Mouse (Mus musculus) cerebellum, adult 2 months (tissue): Measurements from ENCODE around the gene Slc4a4.

ENCODE experiments used
- CTCF ChIP-seq: fragments of 200-500 bp; IDR thresholded peaks from 2 replicates; pipeline ENCODE4 v1.5.1; 2011; ENCODE audit warnings: low read depth, mild to moderate bottlenecking, control low read depth, low read length, moderate library complexity, borderline replicate concordance; ENCODE audit not compliant: insufficient read depth
- POLR2A ChIP-seq: fragments of 200-500 bp; IDR thresholded peaks from 2 replicates; pipeline ENCODE4 v1.6.1; 2011; ENCODE audit warnings: low read length, control low read depth, borderline replicate concordance; ENCODE audit not compliant: insufficient read depth

GRCm38 (mm10) chr5:89123270-89123903, 236.8 kb downstream of the Slc4a4 start:
- TF ChIP-seq CTCF (no peak), POLR2A (no peak)
